Mouse (Mus musculus): ENCODE data around the gene Phc1.

The Phc1 gene

GRCm38 (mm10) chr6:122337546-122337945, 2.8 kb downstream of the Phc1 start:
- peak; percentile 50 for DNase-seq

- DNase-seq = no peak
These were observed 5.5 kb downstream of the Phc1 start for GRCm38 (mm10) chr6:122334786-122335340.

- no peak for DNase-seq
These were observed 7.2 kb downstream of the Phc1 start for GRCm38 (mm10) chr6:122333081-122333612.

DNA sequence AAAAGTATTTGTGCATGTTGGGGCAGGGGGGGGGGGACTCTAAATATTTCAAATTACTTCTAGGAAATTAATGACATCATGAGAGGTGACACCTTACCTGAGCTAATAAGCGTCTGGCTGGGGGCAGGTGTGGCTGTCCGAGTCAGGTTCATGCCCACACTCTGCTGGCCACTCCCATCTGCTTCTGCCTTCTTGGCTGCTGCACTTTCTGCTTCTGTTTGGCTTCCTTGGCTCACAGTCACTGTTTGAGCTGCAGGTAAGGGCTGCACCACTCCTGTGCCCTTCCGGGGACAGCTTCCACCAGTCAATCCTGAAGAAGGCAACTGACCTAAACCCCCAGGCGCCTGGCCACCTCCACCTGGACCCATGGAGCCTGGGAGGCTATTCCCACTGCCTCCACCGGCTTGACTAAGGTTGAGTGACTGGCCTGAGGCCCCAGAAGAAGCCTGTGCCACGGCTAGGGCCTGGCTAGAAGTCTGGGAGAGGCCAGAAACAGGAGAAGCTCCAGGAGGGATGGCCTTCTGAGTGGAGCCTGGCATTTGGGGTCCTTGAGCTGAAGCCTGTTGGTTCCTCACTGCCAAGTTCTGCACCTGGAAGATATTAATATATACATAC, 14.9 kb downstream of the Phc1 start:
- DNase-seq = peak; percentile 51

- DNase-seq = peak; percentile 72
These were observed 21.6 kb downstream of the Phc1 start for GRCm38 (mm10) chr6:122318726-122319125.

DNA sequence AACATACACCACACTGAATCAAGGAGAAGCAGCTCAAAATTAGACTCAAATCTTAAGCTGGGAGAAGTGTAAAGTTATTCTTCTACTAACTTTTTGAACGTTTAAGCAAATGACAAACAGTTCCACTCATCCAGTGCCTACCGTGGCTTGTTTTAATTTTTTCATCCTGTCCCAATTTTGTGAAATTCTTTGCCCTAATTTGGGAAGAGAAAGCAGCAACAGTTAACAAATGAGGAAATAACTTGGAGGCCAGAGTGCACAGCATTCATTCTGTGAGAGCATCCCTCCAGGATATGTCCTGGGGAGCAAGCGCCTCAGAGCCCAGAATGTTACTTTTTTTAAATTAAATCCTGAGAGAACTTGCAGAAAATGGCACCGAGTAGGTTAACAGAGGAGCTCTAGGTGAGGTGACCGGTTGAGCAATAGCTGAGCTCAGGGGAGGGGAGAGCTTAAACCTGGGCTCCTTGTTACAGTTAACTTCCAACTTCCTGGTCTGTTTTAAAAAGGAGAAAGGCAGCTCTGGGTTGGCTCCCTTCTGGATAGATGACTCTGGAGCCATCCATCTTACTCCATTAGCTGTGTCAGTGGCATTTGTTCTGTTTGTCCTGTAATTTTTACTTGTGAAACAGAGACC, 30.1 kb downstream of the Phc1 start:
- DNase-seq = no peak

DNA sequence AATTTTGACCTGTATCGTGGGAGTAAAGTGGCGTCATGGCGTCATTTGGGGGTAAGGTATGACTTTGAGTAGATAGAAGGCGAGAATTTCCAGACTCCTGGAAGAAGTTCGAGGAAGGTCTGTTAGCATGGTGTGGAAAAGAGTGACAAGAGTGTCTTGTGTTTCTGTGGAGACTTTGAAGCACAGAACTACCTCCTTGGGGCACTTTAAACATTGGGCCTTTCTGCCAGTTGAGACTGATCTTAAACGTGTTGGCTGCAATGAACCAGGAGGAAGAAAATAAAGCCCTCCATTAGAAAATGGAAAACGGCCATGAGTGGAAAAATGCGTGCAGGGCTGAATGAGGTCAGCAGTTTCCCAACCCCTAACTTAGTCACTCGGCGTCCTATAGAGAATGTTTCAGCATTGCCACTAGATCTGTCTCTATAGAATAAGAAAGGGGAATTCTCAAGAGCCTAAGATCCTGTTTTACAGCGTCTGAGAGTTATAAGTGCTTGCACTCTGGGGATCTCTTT, 30.9 kb downstream of the Phc1 start:
- no peak for DNase-seq

GRCm38 (mm10) chr6:122308505-122309393, 31.6 kb downstream of the Phc1 start, which contains the start of gene M6pr:
TSS of gene M6pr (plus strand) at chr6:122308720.
- DNase-seq = peak; percentile 100

DNA sequence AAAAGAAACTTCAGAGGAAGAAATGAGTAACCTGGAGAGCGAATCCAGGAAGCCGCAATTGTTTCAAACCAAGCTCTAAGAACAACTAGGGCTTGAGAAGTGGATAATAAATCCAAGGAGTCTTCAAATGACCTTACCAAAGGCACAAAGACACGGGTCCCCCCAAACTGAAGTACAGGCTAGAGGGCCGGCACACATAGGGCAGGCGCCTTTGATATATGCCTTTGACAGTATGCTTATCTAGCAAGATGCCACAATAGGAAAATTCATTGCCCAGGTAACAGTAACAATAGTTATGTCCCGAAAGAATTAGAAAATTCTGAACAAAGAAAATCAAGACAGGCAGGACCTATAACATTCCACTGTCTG, 32.2 kb downstream of the Phc1 start:
- no peak for DNase-seq

- DNase-seq = no peak
These were observed 33.7 kb downstream of the Phc1 start for GRCm38 (mm10) chr6:122306707-122307106.

DNA sequence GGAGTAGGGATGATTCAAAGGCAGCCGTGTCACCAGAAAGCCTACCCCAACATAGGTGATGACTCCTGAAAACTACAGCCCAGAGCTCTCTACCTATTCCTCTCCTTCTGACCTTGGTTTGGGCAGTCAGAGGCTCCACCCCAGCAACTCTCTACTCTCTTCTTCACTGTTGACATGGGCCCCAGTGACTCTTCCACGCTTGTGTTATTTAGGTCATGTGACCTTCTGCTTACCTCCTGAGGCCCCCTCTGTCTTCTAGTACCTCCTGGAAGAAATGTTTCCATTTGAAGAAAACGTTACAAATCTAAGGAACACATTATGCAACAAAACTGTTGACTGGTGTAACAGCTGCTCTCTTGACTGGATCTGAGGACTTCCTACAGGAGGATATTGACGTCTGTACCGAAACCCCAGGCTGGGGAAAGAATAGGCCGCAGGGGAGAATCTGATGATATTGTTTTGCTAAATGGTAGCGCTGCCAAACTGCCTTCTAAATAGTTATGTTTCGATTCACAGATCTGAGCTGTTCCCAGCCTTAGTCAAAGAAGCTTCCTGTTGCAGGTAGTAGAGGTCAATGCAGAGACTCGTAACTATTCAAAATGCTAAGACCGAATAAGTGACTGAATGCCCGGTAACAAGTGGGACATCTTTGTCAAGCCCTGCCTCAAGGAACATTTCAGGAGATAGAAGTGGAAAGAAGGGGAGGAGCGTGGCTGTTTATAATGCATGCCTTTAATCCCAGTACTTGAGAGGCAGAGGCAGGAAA, 35.4 kb downstream of the Phc1 start:
- DNase-seq = no peak

- peak; percentile 81 for DNase-seq
These were observed 36.0 kb downstream of the Phc1 start for GRCm38 (mm10) chr6:122304355-122304754.

DNA sequence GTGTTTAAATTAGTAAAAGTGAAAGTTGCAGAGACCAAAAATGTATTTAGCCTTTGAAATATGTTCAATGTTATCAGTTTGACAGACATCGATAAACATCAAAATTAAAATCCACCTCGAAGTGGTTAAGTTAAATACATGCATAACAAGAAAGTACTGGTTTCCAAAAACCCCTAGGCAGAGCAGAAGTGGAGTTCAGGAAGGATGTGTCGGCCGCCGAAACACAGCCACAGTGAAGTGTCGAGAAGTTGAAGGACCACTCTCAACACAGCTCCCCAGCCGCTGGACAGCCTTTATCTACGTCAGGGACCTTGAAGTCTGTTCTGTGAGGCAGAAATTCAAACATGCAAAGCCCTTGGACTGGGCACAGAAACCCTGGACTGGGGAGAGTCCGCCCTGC, 36.8 kb downstream of the Phc1 start:
- no peak for DNase-seq

GRCm38 (mm10) chr6:122302661-122303060, 37.7 kb downstream of the Phc1 start:
- no peak for DNase-seq

DNA sequence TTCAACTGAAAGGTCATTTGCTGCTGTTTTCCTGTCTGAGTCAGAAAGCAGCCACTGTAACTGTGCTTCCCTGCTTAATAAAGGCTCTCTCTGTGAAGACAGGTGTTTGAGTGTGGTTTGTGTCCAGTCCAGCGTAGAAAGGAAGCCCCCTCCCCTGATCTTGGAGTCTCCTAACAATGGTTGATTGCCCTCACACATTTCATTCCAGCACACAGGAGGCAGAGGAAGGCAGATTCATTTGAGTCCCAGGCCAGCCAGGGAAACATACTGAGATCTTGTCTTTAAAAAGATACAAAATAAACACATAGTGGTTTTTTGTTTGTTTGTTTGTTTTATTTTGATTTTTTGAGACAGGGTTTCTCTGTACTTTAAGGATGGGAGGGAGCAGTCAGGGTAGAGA, 38.2 kb downstream of the Phc1 start:
- no peak for DNase-seq

GRCm38 (mm10) chr6:122299621-122300133, 40.7 kb downstream of the Phc1 start:
- no peak for DNase-seq

DNA sequence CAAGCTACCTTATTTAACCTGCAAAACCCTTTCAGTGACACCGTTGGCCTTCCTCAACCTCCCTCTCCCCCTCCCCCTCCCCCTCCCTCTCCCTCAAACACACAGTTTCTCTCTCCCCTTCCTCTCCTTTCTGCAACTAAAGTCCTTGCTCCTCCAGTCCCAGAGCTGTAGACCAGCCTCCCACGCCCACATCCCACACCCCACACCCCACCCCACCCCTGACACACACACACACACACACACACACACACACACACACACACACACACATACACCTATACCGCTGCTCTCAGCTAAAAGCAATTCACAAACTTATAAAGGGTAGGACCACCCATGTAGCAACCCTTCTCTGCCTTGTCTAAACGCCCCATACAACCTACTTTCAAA, 42.1 kb downstream of the Phc1 start:
- no peak for DNase-seq

GRCm38 (mm10) chr6:122297279-122298222, 42.8 kb downstream of the Phc1 start:
- DNase-seq = no peak

DNA sequence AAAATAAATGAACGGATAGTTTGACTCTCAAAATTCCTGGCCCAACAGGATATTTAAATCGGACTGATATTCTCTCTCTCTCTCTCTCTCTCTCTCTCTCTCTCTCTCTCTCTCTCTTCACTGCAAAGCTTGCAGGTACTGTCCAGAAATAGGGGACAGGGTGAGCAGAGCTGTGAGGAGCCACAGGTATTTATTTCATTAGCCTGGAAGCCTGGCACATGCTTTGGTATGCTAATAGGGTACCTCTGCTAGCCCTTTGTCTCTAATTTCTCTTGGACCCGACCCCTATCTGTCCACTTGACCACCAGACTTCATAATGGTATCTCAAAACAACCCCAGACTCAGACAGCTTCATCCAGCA, 43.5 kb downstream of the Phc1 start:
- DNase-seq = no peak

DNA sequence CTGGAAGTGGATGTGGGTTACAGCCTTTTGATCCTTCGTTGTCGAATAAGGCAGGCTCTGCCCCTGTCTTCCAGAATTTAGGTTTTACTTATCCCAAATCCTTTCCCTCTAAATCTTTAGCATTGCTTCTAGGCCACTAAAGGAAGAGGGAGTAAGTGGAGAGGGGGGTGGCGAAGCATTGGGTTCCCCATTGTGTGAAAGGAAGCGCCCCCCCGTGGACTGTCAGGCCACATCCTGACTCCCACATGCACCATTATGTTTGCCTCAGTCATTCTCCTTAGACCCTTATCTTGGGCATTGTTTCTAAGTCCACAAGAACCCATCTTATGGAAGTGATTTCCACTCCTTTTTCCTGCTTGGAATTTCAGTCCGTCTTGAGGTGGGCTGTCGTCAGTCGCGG, 45.1 kb downstream of the Phc1 start:
- DNase-seq = no peak

DNA sequence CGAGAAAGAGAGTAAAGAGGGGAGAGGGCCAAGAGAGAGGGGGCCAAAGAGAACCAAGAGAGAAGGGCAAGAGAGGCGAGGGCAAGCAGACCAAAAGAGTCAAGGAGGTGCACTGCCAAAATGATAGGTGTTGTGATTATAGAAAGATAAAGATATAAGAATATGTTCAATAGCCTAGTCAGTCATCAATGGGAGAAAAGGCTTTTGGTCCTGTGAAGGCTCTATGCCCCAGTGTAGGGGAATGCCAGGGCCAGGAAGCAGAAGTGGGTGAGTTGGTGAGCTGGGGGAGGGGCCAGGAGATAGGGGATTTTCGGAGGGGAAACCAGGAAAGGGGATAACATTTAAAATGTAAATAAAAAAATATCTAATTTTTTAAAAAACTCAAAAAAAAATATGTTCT, 46.1 kb downstream of the Phc1 start:
- no peak for DNase-seq
